Mouse (Mus musculus) G1E (cell line): ENCODE results near the gene Ubr1.

Experiments
- CTCF ChIP-seq: IDR thresholded peaks from 2 replicates; pipeline ENCODE4 v1.5.1; 2012; ENCODE audit warnings: low read depth, low read length, inconsistent platforms, mixed read lengths
- GATA1 ChIP-seq: IDR thresholded peaks from 2 replicates; pipeline ENCODE4 v1.6.1; 2012; ENCODE audit warnings: borderline replicate concordance, low read length, inconsistent platforms, mixed read lengths
- POLR2AphosphoS5 ChIP-seq: IDR thresholded peaks from 2 replicates; pipeline ENCODE4 v1.6.1; 2012; ENCODE audit warnings: low read depth, low read length, inconsistent platforms; ENCODE audit not compliant: insufficient replicate concordance
- TAL1 ChIP-seq: conservative IDR thresholded peaks from 2 replicates; pipeline ENCODE4 v1.6.1; 2012; ENCODE audit warnings: low read depth, low read length, inconsistent platforms, mixed read lengths

GRCm38 (mm10) chr2:120979819-120980218, 9.3 kb upstream of the Ubr1 start:
- no peak for TF ChIP-seq GATA1
- TF ChIP-seq CTCF = no peak
- TF ChIP-seq POLR2AphosphoS5 = no peak
- TF ChIP-seq TAL1 = no peak
